Mouse (Mus musculus) kidney, postnatal 14 days (tissue): ENCODE measurements around the gene Cdkl5.
"Not testable (repeated sequence)": the region's sequence is repeated elsewhere in the genome, so short reads cannot be mapped to it uniquely, and the experiment has no call there.

Experiments used
- DNase-seq: peaks from one replicate; pipeline ENCODE4 v3.0.0; 2022; ENCODE audit warnings: mixed read lengths

Cdkl5 gene

GRCm38 (mm10) chrX:160906477-160906876 lies 88.0 kb downstream of the Cdkl5 start:
- DNase-seq, result no peak

- no peak for DNase-seq
Observed at GRCm38 (mm10) chrX:160905913-160906312, 88.6 kb downstream of the Cdkl5 start.

GRCm38 (mm10) chrX:160905041-160905678 lies 89.3 kb downstream of the Cdkl5 start:
- no peak for DNase-seq

GRCm38 (mm10) chrX:160901118-160901517 lies 93.4 kb downstream of the Cdkl5 start:
- no peak for DNase-seq

GRCm38 (mm10) chrX:160892077-160892476 lies 102.4 kb downstream of the Cdkl5 start:
- DNase-seq, result no peak

- no peak for DNase-seq
Observed at GRCm38 (mm10) chrX:160886301-160886700, 108.2 kb downstream of the Cdkl5 start.

GRCm38 (mm10) chrX:160866576-160866975 lies 127.9 kb downstream of the Cdkl5 start:
- no peak for DNase-seq

GRCm38 (mm10) chrX:160865022-160865421 lies 129.5 kb downstream of the Cdkl5 start:
- DNase-seq, result peak; percentile 1

- no peak for DNase-seq
Observed at GRCm38 (mm10) chrX:160863689-160864383, 130.7 kb downstream of the Cdkl5 start.

- DNase-seq, result no peak
Observed at GRCm38 (mm10) chrX:160808226-160808625, 186.3 kb downstream of the Cdkl5 start.

GRCm38 (mm10) chrX:160804409-160805150 lies 189.9 kb downstream of the Cdkl5 start:
- no peak for DNase-seq

GRCm38 (mm10) chrX:160794920-160795319 lies 199.6 kb downstream of the Cdkl5 start:
- no peak for DNase-seq

GRCm38 (mm10) chrX:160782276-160782675 lies 212.2 kb downstream of the Cdkl5 start:
- no peak for DNase-seq

- no peak for DNase-seq
Observed at GRCm38 (mm10) chrX:160773033-160773432, 221.5 kb downstream of the Cdkl5 start.

- DNase-seq, result not testable (repeated sequence)
Observed at GRCm38 (mm10) chrX:160769622-160770021, 224.9 kb downstream of the Cdkl5 start.

- DNase-seq, result no peak
Observed at GRCm38 (mm10) chrX:160767713-160768112, 226.8 kb downstream of the Cdkl5 start, which contains the start of gene Rs1. Gene Rs1 (plus strand): TSS chrX:160768013.

- DNase-seq, result no peak
Observed at GRCm38 (mm10) chrX:160766233-160766616, 228.3 kb downstream of the Cdkl5 start.

GRCm38 (mm10) chrX:160765389-160766232 lies 228.9 kb downstream of the Cdkl5 start:
- peak; percentile 93 for DNase-seq

GRCm38 (mm10) chrX:160750808-160751207 lies 243.7 kb downstream of the Cdkl5 start:
- DNase-seq, result no peak

- DNase-seq, result no peak
Observed at GRCm38 (mm10) chrX:160748653-160749052, 245.9 kb downstream of the Cdkl5 start.

- DNase-seq, result no peak
Observed at GRCm38 (mm10) chrX:160745399-160745798, 249.1 kb downstream of the Cdkl5 start.

- DNase-seq, result no peak
Observed at GRCm38 (mm10) chrX:160735650-160736049, 258.9 kb downstream of the Cdkl5 start, which contains the start of gene Ppef1. Gene Ppef1 (minus strand): TSS chrX:160735765.
